Mouse (Mus musculus): Measurements from ENCODE around the gene Dand5. TPM values are rescaled to one million over a fixed set of nuclear protein-coding genes. Genes with fewer than 3 reads are reported as not detected.
A peak's percentile ranks its signal among the peaks of the same experiment; 100 is the strongest.

Dand5 gene
- total and polyA plus RNA-seq, 3 experiments = 2.1 to 7.1 (median 2.2) TPM

DNA sequence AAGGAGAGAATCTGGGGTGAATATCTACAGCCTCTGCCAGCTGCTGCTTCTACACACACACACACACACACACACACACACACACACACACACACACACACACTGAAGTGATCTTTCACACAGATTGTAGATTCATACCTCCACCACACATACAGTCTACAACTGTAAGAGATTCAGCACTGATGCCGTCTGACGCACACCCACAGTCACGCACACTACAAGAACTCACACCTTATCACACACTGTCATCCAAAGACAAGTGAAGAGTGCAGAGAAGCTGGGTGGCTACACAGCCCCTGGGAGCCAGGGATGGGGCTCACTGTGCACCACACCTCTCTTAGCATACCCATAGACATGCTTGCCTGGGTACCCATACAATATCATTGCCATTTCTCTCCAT lies 8.8 kb downstream of the Dand5 start:
- no peak overlapping the region for H3K4me3 ChIP-seq (ENCODE audit: low read depth, low read length)
- DNase-seq (ENCODE audit: low spot score) (no peak), ATAC-seq (ENCODE audit: extremely low read depth, insufficient number of reproducible peaks, low FRiP score, poor library complexity, severe bottlenecking) (no peak)
- H3K27me3 ChIP-seq (ENCODE audit: insufficient read depth, low read length) = peaks cover 23% of the 10 kb centered on the region
- H3K9me3 ChIP-seq (replicated peaks) = no peaks in the 10 kb centered on the region
- H3K36me3 ChIP-seq (replicated peaks) = peaks cover 4% of the 10 kb centered on the region
- peaks cover 55% of the 10 kb centered on the region for H3K4me1 ChIP-seq (ENCODE audit: insufficient read depth, low read depth, low read length)
- TF ChIP-seq GATA2 (IDR thresholded peaks at IDR 0.05; ENCODE audit: borderline replicate concordance, low read depth, low read length) (no peak), CTCF (IDR thresholded peaks at IDR 0.05; ENCODE audit: low read depth, low read length) (no peak), POLR2AphosphoS5 (IDR thresholded peaks at IDR 0.05; ENCODE audit: insufficient replicate concordance, low read depth, low read length) (no peak), GATA1 (IDR thresholded peaks at IDR 0.05; ENCODE audit: borderline replicate concordance, low read length) (no peak), TAL1 (conservative IDR thresholded peaks at IDR 0.05; ENCODE audit: low read depth, low read length) (no peak)

DNA sequence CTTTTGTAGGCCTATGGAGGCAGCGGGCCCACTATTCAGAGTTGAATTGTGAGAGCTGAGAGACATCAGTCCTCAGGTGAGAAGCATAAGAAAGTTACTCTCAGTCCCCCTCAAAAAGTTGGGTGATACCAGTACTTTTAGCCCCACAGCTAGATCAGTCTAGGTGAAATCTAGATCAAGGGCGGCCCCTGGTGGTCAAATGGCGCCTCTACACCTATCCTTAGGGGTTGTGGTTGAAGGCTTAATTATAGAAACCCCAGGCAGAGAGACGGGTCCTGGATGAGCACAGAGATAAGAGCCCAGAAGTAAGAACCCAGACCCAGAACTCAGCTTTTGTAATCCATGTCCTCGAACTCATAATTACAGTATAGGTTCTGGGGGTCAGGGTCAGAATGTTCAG lies 9.6 kb downstream of the Dand5 start:
- H3K9me3 ChIP-seq (replicated peaks) = no peaks in the 10 kb centered on the region
- peaks cover 4% of the 10 kb centered on the region for H3K36me3 ChIP-seq (replicated peaks)
- TF ChIP-seq CTCF (IDR thresholded peaks at IDR 0.05; ENCODE audit: low read depth, low read length) (peak; percentile 72), GATA1 (IDR thresholded peaks at IDR 0.05; ENCODE audit: borderline replicate concordance, low read length) (no peak)
- ATAC-seq (ENCODE audit: extremely low read depth, insufficient number of reproducible peaks, low FRiP score, poor library complexity, severe bottlenecking) (peak; percentile 52), DNase-seq (ENCODE audit: low spot score) (no peak)
- H3K4me3 ChIP-seq (ENCODE audit: low read depth, low read length) = no peak overlapping the region
- peaks cover 59% of the 10 kb centered on the region for H3K4me1 ChIP-seq (ENCODE audit: insufficient read depth, low read depth, low read length)
- peaks cover 26% of the 10 kb centered on the region for H3K27me3 ChIP-seq (ENCODE audit: insufficient read depth, low read length)

DNA sequence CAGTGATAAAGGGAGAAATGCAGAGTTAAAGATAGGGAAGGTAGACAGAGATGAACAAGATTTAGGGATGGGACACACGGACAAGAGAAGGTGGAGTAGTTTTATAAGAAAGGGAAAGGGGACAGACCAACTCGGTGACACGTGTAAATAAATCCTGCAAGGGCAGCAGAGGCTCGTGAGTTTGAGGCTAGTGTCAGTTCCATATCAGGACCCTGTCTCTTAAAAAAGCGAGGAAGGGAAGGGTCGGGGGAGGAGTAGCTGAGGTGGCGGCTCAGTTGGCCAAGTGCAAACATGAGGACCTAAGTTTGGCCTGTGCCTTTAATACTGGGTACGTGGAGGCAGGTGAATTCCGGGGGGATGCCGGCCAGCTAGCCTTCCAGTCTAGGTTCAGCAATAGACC lies 11.3 kb downstream of the Dand5 start:
- peaks cover 4% of the 10 kb centered on the region for H3K36me3 ChIP-seq (replicated peaks)
- TF ChIP-seq TAL1 (conservative IDR thresholded peaks at IDR 0.05; ENCODE audit: low read depth, low read length) = no peak
- no peak for TF ChIP-seq CTCF (IDR thresholded peaks at IDR 0.05; ENCODE audit: low read depth, low read length)
- no peak for TF ChIP-seq POLR2AphosphoS5 (IDR thresholded peaks at IDR 0.05; ENCODE audit: insufficient replicate concordance, low read depth, low read length)
- no peak for TF ChIP-seq GATA2 (IDR thresholded peaks at IDR 0.05; ENCODE audit: borderline replicate concordance, low read depth, low read length)
- no peak for TF ChIP-seq GATA1 (IDR thresholded peaks at IDR 0.05; ENCODE audit: borderline replicate concordance, low read length)
- H3K4me1 ChIP-seq (ENCODE audit: insufficient read depth, low read depth, low read length) = peaks cover 59% of the 10 kb centered on the region
- no peak for ATAC-seq (ENCODE audit: extremely low read depth, insufficient number of reproducible peaks, low FRiP score, poor library complexity, severe bottlenecking)
- H3K4me3 ChIP-seq (ENCODE audit: low read depth, low read length) = peak overlapping the region; percentile 66; the same call in 1 of the 2 replicates
- H3K9me3 ChIP-seq (replicated peaks) = peaks cover under 1% of the 10 kb centered on the region
- H3K27me3 ChIP-seq (ENCODE audit: insufficient read depth, low read length) = peaks cover 26% of the 10 kb centered on the region
- DNase-seq (ENCODE audit: low spot score) = no peak

DNA sequence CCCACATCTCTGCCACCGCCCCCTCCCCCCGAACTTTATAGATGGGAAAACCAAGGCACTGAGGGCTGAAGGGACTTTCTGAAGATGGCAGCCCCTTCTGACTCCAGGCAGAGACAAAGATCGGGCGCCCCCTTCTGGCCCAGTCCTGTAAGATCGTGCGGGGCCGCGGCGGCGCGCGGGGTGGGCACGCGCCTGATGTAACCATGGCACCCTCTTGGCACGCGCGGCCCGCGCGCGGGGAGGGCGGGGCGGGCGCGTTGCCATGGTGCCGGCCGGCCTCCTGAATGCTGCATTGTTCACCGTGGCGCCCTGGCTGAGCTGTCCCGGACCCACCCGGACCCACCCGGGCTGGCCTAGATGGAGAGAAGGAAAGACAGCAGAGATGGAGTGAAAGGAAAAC lies 11.7 kb downstream of the Dand5 start:
- peaks cover 30% of the 10 kb centered on the region for H3K27me3 ChIP-seq (ENCODE audit: insufficient read depth, low read length)
- ATAC-seq (ENCODE audit: extremely low read depth, insufficient number of reproducible peaks, low FRiP score, poor library complexity, severe bottlenecking) (no peak), DNase-seq (ENCODE audit: low spot score) (peak; percentile 62)
- peaks cover 57% of the 10 kb centered on the region for H3K4me1 ChIP-seq (ENCODE audit: insufficient read depth, low read depth, low read length)
- H3K4me3 ChIP-seq (ENCODE audit: low read depth, low read length) = peak overlapping the region; percentile 66; the same call in 1 of the 2 replicates
- TF ChIP-seq CTCF (IDR thresholded peaks at IDR 0.05; ENCODE audit: low read depth, low read length) = peak; percentile 49; the same call in 1 of the 2 replicates
- TF ChIP-seq POLR2AphosphoS5 (IDR thresholded peaks at IDR 0.05; ENCODE audit: insufficient replicate concordance, low read depth, low read length) = no peak
- no peak for TF ChIP-seq GATA2 (IDR thresholded peaks at IDR 0.05; ENCODE audit: borderline replicate concordance, low read depth, low read length)
- H3K9me3 ChIP-seq (replicated peaks) = peaks cover 5% of the 10 kb centered on the region
- H3K36me3 ChIP-seq (replicated peaks) = peaks cover under 1% of the 10 kb centered on the region

DNA sequence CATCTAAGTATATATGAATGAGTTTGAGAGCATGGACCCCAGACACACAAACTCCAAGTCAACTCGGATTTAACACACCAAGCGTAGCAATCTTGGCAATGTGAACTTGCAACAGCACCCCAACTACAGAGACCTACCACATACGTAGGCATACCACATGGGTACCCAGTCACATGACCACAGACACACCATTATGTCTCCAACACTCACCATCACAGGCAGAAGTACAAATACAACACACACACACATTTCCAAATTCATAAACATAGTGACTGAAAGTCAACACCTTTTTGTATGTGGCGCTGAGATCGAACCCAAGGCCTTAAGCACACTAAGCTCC lies 12.7 kb downstream of the Dand5 start:
- no peak for TF ChIP-seq GATA2 (IDR thresholded peaks at IDR 0.05; ENCODE audit: borderline replicate concordance, low read depth, low read length)
- TF ChIP-seq POLR2AphosphoS5 (IDR thresholded peaks at IDR 0.05; ENCODE audit: insufficient replicate concordance, low read depth, low read length) = no peak
- no peak for TF ChIP-seq GATA1 (IDR thresholded peaks at IDR 0.05; ENCODE audit: borderline replicate concordance, low read length)
- no peak for TF ChIP-seq CTCF (IDR thresholded peaks at IDR 0.05; ENCODE audit: low read depth, low read length)
- TF ChIP-seq TAL1 (conservative IDR thresholded peaks at IDR 0.05; ENCODE audit: low read depth, low read length) = no peak
- Histone ChIP-seq H3K27me3 (ENCODE audit: insufficient read depth, low read length) (peaks cover 38% of the 10 kb centered on the region), H3K4me1 (ENCODE audit: insufficient read depth, low read depth, low read length) (peaks cover 47% of the 10 kb centered on the region), H3K9me3 (replicated peaks) (peaks cover 7% of the 10 kb centered on the region), H3K4me3 (ENCODE audit: low read depth, low read length) (no peak overlapping the region), H3K36me3 (replicated peaks) (no peaks in the 10 kb centered on the region)
- DNase-seq (ENCODE audit: low spot score) (no peak), ATAC-seq (ENCODE audit: extremely low read depth, insufficient number of reproducible peaks, low FRiP score, poor library complexity, severe bottlenecking) (no peak)

DNA sequence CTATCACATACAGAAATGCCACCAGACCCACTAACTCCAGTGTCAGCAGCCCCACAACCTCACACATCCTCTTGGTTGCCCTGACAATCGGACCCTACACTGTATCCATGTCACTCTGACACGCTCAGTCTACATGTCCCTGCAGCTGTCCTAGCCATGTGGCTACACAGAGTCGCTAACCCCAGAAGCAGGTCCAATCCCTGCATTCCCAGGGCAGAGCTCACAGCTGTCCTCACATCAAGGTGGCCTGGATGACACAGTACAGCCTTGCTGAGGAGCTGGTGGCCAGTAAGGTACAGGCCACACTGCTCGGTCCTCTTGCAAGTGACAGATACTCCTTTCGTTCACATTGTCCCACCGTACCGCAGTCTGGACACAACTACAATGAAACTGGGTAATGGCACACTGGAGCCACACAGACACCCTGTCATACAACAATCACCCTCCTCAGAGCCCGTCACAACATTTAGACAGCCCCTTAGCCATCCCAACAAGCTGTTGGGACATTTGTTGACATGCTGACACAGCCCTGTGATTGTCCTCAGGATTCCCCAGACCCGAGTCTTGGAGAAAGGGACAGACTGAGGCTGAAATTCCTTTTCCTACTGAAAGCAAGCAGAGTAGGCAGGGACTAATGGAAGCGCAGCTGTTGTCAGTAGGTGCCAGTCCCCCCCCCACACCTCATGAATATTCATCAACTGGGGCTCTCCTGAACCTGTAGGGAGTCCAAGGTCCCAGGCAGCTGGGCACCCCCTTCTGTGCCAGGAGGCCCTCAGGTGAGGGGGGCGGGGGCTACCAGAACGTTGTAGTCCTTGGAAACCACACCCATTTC lies 13.3 kb downstream of the Dand5 start:
- no peak for TF ChIP-seq CTCF (IDR thresholded peaks at IDR 0.05; ENCODE audit: low read depth, low read length)
- peaks cover 7% of the 10 kb centered on the region for H3K9me3 ChIP-seq (replicated peaks)
- DNase-seq (ENCODE audit: low spot score) (no peak), ATAC-seq (ENCODE audit: extremely low read depth, insufficient number of reproducible peaks, low FRiP score, poor library complexity, severe bottlenecking) (no peak)
- peaks cover 39% of the 10 kb centered on the region for H3K27me3 ChIP-seq (ENCODE audit: insufficient read depth, low read length)
- H3K4me1 ChIP-seq (ENCODE audit: insufficient read depth, low read depth, low read length) = peaks cover 41% of the 10 kb centered on the region
- no peak overlapping the region for H3K4me3 ChIP-seq (ENCODE audit: low read depth, low read length)
- H3K36me3 ChIP-seq (replicated peaks) = no peaks in the 10 kb centered on the region

Data from G1E (cell line).